ENCODE assay signal across 21 mouse cellular contexts in genomic region chr17:29983190-29983589, GRCm38 (mm10). TPM values are rescaled to one million over a fixed set of nuclear protein-coding genes. Genes with fewer than 3 reads are reported as not detected.
DNase-seq lines count a peak whose midpoint lies in the region; ATAC-seq and TF ChIP-seq lines count a peak whose summit lies in the region.
"Had no signal": no experiment of that assay in that cellular context is flagged by ENCODE, and none has a peak within 500 bp of the region (broad histone marks: within the 10 kb centered on the region; RNA-seq: fewer than 3 reads in every experiment).

No protein-coding gene starts in this region.

- no peak overlapping the region for H3K27ac ChIP-seq in midbrain, postnatal 0 days (ENCODE audit: low read depth, low read length)
- H3K27ac ChIP-seq in midbrain, embryonic 14.5 days (replicated peaks; ENCODE audit: low read depth, low read length): no peak overlapping the region
- H3K27ac ChIP-seq: embryonic facial prominence, embryonic 10.5 days; embryonic facial prominence, embryonic 12.5 days; forebrain, embryonic 13.5 days; forebrain, embryonic 15.5 days had no signal

- DNase-seq in cerebellum, postnatal 10 days: peak; percentile 55 to 56
- no peak for DNase-seq in cerebellum, postnatal 25 days
- peak; percentile 33 for DNase-seq in midbrain, postnatal 0 days (ENCODE audit: low spot score)
- DNase-seq in midbrain, embryonic 14.5 days: no peak
- DNase-seq in lung, postnatal 25 days (ENCODE audit: low spot score): no peak
- DNase-seq: adrenal gland, adult 8-10 months; adrenal gland, postnatal 14 days; adrenal gland, postnatal 36 days; B cell, adult 2 months; cerebellum, adult 11-12 months; cerebellum, adult 2 months; cerebellum, adult 9-10 months; forebrain, postnatal 0 days had no signal

- no peak overlapping the region for H3K4me3 ChIP-seq in midbrain, postnatal 0 days (ENCODE audit: low read depth, low read length)
- no peak overlapping the region for H3K4me3 ChIP-seq in midbrain, embryonic 14.5 days (replicated peaks; ENCODE audit: low read depth, low read length)
- H3K4me3 ChIP-seq: embryonic facial prominence, embryonic 10.5 days; embryonic facial prominence, embryonic 12.5 days; forebrain, embryonic 13.5 days; forebrain, embryonic 15.5 days had no signal

- 0 out of 2 replicates have a peak, but pooled peaks cover 5% of the 10 kb centered on the region for H3K9me3 ChIP-seq in midbrain, postnatal 0 days (ENCODE audit: low read length)
- H3K9me3 ChIP-seq in midbrain, embryonic 14.5 days (ENCODE audit: control insufficient read depth, low read length): no peaks in the 10 kb centered on the region
- H3K9me3 ChIP-seq: embryonic facial prominence, embryonic 10.5 days; embryonic facial prominence, embryonic 12.5 days; forebrain, embryonic 13.5 days; forebrain, embryonic 15.5 days had no signal

- H3K9ac ChIP-seq in midbrain, postnatal 0 days (replicated peaks; ENCODE audit: low read length, poor library complexity, severe bottlenecking): no peak overlapping the region
- H3K9ac ChIP-seq in midbrain, embryonic 14.5 days (replicated peaks; ENCODE audit: low read length): no peak overlapping the region
- H3K9ac ChIP-seq: embryonic facial prominence, embryonic 12.5 days; forebrain, embryonic 13.5 days; forebrain, embryonic 15.5 days; forebrain, postnatal 0 days had no signal

- no peak for TF ChIP-seq CTCF in midbrain, postnatal 0 days (IDR thresholded peaks at IDR 0.05)

- no peaks in the 10 kb centered on the region for H3K27me3 ChIP-seq in midbrain, postnatal 0 days (ENCODE audit: insufficient read depth, low read length)
- no peaks in the 10 kb centered on the region for H3K27me3 ChIP-seq in midbrain, embryonic 14.5 days (ENCODE audit: control insufficient read depth, insufficient read depth, low read length)
- H3K27me3 ChIP-seq: embryonic facial prominence, embryonic 12.5 days; forebrain, embryonic 13.5 days; forebrain, embryonic 15.5 days; Patski had no signal

- no peaks in the 10 kb centered on the region for H3K36me3 ChIP-seq in midbrain, postnatal 0 days (ENCODE audit: insufficient read depth, low read length)
- no peaks in the 10 kb centered on the region for H3K36me3 ChIP-seq in midbrain, embryonic 14.5 days (ENCODE audit: control insufficient read depth, insufficient read depth, low read length)
- H3K36me3 ChIP-seq: embryonic facial prominence, embryonic 10.5 days; embryonic facial prominence, embryonic 12.5 days; forebrain, embryonic 15.5 days; G1E had no signal

- no peak overlapping the region for H3K4me2 ChIP-seq in midbrain, postnatal 0 days (ENCODE audit: low read depth, low read length, poor library complexity, severe bottlenecking)
- no peak overlapping the region for H3K4me2 ChIP-seq in midbrain, embryonic 14.5 days (ENCODE audit: low read length)
- H3K4me2 ChIP-seq: embryonic facial prominence, embryonic 12.5 days; forebrain, embryonic 13.5 days; forebrain, embryonic 15.5 days had no signal

- H3K4me1 ChIP-seq in midbrain, postnatal 0 days (ENCODE audit: insufficient read depth, low read length): no peaks in the 10 kb centered on the region
- no peaks in the 10 kb centered on the region for H3K4me1 ChIP-seq in midbrain, embryonic 14.5 days (ENCODE audit: control insufficient read depth, insufficient read depth, low read length)
- H3K4me1 ChIP-seq: forebrain, embryonic 13.5 days; forebrain, embryonic 15.5 days had no signal

- ATAC-seq in midbrain, postnatal 0 days (ENCODE audit: low FRiP score): no peak
- no peak for ATAC-seq in midbrain, embryonic 14.5 days (ENCODE audit: low FRiP score, low TSS enrichment)
- ATAC-seq: activated CD4-positive, CD25-positive, alpha-beta regulatory T cell, adult 4 months; CD4-positive, CD25-positive, alpha-beta regulatory T cell, adult 4 months; forebrain, embryonic 13.5 days; forebrain, embryonic 15.5 days; forebrain, postnatal 0 days; Patski had no signal

- 81% methylated on average over 5 of the region's 5 CpGs for WGBS in midbrain, postnatal 0 days
- 85% methylated on average over 5 of the region's 5 CpGs for WGBS in midbrain, embryonic 14.5 days

RNA-seq across cellular contexts. Expression of gene Mdga1, which starts 13.3 kb away (rescaled TPM):
- total RNA-seq in midbrain, postnatal 0 days (2014; rRNA removed): 64.7 and 81.3 TPM in 2 replicates
- 12.7 and 16.9 TPM in 2 replicates for polyA plus RNA-seq in midbrain, postnatal 0 days (2015; fragmentation: Nextera tagmentation; extraction: Ambion mirVana)
- polyA plus RNA-seq in midbrain, embryonic 14.5 days (2014; fragmentation: Nextera tagmentation; extraction: Ambion mirVana): 20.0 and 20.5 TPM in 2 replicates
- polyA plus RNA-seq: activated CD4-positive, CD25-positive, alpha-beta regulatory T cell, adult 4 months; CD4-positive, CD25-positive, alpha-beta regulatory T cell, adult 4 months had no signal

RNA-seq across cellular contexts. Expression of gene Zfand3, which starts 21.3 kb away (rescaled TPM):
- 72.2 and 90.9 TPM in 2 replicates for total RNA-seq in midbrain, postnatal 0 days (2014; rRNA removed)
- 41.3 and 45.2 TPM in 2 replicates for polyA plus RNA-seq in midbrain, postnatal 0 days (2015; fragmentation: Nextera tagmentation; extraction: Ambion mirVana)
- polyA plus RNA-seq in midbrain, embryonic 14.5 days (2014; fragmentation: Nextera tagmentation; extraction: Ambion mirVana): 49.9 and 66.9 TPM in 2 replicates

Comparison
In these comparisons a context has a peak if more than half of its experiments do, and no peak if none do; other contexts are left out.
1. DNase-seq: peak in cerebellum, postnatal 10 days (2 of 2) and midbrain, postnatal 0 days (single experiment); none in cerebellum, postnatal 25 days (0 of 2), midbrain, embryonic 14.5 days (single experiment) and lung, postnatal 25 days (single experiment).